Mouse (Mus musculus): ENCODE measurements around the gene Lingo3. TPM values are rescaled to one million over a fixed set of nuclear protein-coding genes. Genes with fewer than 3 reads are reported as not detected.
A peak's percentile ranks its signal among the peaks of the same experiment; 100 is the strongest.

Gene Lingo3
- polyA plus RNA-seq, 1 experiment from 2014 or later = 1.7 TPM

DNA sequence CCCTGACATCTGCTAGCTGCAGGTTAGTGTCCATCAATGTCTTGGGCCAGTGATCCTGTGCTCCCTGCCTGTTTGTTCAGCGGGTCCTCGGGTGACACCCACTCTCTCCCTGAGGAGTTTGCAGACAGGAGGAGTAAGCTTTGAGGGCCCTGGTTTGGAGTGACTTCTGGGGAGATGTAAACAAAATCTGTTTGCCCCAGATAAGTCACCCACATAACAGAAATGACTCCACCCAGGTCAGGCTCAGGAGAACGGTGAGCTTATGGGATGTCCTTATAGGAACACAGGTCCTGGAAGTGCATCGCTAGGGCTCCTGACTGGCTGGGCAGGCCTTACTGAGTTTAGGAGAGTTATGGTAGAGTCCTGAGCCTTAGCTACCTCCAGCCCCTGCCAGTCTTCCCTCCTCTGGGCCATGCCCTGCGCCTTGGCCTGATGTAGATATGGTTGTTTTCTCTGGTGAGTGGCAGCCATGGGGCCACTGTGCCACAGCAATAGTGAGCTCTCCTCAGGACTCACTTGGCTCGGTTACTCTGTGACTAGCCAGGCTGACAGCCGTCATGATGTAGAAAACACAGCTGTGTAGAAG lies 14.6 kb upstream of the Lingo3 start:
- Histone ChIP-seq H3K27ac (0 out of 2 replicates have a peak overlapping the region, but pooled peaks have one; percentile 60), H3K4me1 (peaks cover 33% of the 10 kb centered on the region), H3K4me3 (no peak overlapping the region), H3K9me3 (no peaks in the 10 kb centered on the region), H3K36me3 (peaks cover 22% of the 10 kb centered on the region), H3K27me3 (no peaks in the 10 kb centered on the region), H3K9ac (peak overlapping the region; percentile 44; the same call in 1 of the 2 replicates), H3K4me2 (replicated peaks) (no peak overlapping the region)
- WGBS = 82% methylated on average over 7 of the region's 7 CpGs
- no peak for ATAC-seq (ENCODE audit: insufficient number of reproducible peaks, insufficient read depth, low FRiP score, low TSS enrichment)

- WGBS = 53% methylated on average over 3 of the region's 3 CpGs
- H3K4me1 ChIP-seq = peaks cover 34% of the 10 kb centered on the region
- H3K4me3 ChIP-seq = no peak overlapping the region
- peak overlapping the region; percentile 44 for H3K9ac ChIP-seq
- H3K27ac ChIP-seq = peak overlapping the region; percentile 60
- no peaks in the 10 kb centered on the region for H3K27me3 ChIP-seq
- peaks cover 21% of the 10 kb centered on the region for H3K36me3 ChIP-seq
- no peaks in the 10 kb centered on the region for H3K9me3 ChIP-seq
- no peak for ATAC-seq (ENCODE audit: insufficient number of reproducible peaks, insufficient read depth, low FRiP score, low TSS enrichment)
- 0 out of 2 replicates have a peak overlapping the region, but pooled peaks have one; percentile 9 for H3K4me2 ChIP-seq (replicated peaks)
These were observed 14.0 kb upstream of the Lingo3 start for GRCm38 (mm10) chr10:80857848-80858247.

DNA sequence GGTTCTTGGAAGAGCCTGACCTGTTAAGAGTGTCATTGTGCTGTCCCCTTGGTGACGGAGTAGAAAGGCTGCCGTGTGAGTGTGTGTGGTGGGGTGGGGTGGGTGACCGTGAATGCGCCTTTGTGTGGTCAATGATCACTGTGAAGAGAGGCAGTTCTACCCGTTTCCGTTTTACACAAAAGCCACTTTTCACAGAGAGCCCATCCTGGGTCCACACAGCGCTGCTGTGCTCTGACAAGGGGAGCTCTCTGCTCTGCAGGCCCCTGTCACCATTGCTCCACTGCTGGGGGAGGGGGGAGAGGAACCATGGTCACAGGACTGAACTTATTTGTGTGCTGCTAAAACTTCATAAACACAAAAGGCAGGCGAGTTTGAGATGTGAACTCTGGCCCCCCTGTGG lies 13.5 kb upstream of the Lingo3 start:
- peaks cover 34% of the 10 kb centered on the region for H3K4me1 ChIP-seq
- WGBS = 32% methylated on average over 8 of the region's 8 CpGs
- no peak overlapping the region for H3K4me3 ChIP-seq

DNA sequence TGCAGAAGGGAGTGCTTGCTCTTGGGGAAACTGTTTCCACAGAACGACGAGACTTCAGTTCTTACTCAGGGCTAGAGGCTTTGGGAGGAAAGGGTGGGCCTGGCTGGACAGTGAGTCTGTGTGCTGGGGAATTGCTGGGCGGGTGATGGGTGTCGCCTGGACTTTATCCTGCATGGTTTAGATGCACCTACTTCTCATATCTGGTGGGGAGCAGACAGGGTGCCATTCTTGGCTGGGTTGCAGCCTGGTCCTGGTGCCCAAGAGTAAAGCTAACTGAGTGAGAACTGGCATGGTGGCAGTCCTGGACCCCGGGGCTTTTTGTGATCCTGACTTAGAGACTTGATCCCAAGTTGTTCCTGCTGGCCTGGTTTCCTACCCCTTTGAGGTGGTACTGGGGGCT lies 13.1 kb upstream of the Lingo3 start:
- Histone ChIP-seq H3K27ac (0 out of 2 replicates have a peak overlapping the region, but pooled peaks have one; percentile 38), H3K4me1 (peaks cover 34% of the 10 kb centered on the region)
- WGBS = 59% methylated on average over 5 of the region's 5 CpGs

More for the DNA sequence above, 13.5 kb upstream of the Lingo3 start:
- H3K9ac ChIP-seq = peak overlapping the region; percentile 44
- no peaks in the 10 kb centered on the region for H3K9me3 ChIP-seq
- H3K27me3 ChIP-seq = no peaks in the 10 kb centered on the region
- no peak for ATAC-seq (ENCODE audit: insufficient number of reproducible peaks, insufficient read depth, low FRiP score, low TSS enrichment)
- H3K27ac ChIP-seq = peak overlapping the region; percentile 60
- peak overlapping the region; percentile 98; the same call in 1 of the 2 replicates for H3K4me2 ChIP-seq (replicated peaks)
- H3K36me3 ChIP-seq = peaks cover 19% of the 10 kb centered on the region

DNA sequence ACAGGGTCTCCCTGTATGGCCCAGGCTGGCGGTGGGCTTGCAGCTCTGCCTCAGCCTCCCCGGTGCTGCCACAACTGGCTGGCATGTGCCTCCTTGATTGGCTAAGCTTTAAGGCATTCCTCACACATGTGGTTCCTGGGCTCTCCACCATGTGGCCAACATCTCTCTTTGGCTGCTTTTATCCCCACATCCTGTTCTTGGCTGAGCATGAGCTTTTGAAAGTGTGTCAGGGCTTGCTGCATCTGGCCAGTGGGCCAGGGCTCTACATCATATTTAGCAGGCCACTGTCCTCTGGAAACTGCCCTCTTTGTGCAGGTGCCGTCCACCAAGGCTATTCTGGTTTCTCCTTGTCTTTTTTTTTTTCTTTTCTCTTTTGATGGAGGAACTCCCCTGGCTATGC lies 12.4 kb upstream of the Lingo3 start:
- Histone ChIP-seq H3K4me3 (peak overlapping the region; percentile 87), H3K4me1 (peaks cover 34% of the 10 kb centered on the region), H3K9ac (peak overlapping the region; percentile 84), H3K27me3 (no peaks in the 10 kb centered on the region), H3K36me3 (peaks cover 19% of the 10 kb centered on the region), H3K9me3 (no peaks in the 10 kb centered on the region), H3K4me2 (replicated peaks) (peak overlapping the region; percentile 98), H3K27ac (peak overlapping the region; percentile 38; the same call in 1 of the 2 replicates)
- WGBS = 51% methylated on average over 3 of the region's 3 CpGs
- ATAC-seq (ENCODE audit: insufficient number of reproducible peaks, insufficient read depth, low FRiP score, low TSS enrichment) = no peak

More for the DNA sequence above, 13.1 kb upstream of the Lingo3 start:
- Histone ChIP-seq H3K4me3 (0 out of 2 replicates have a peak overlapping the region, but pooled peaks have one; percentile 87), H3K36me3 (peaks cover 19% of the 10 kb centered on the region), H3K27me3 (no peaks in the 10 kb centered on the region), H3K4me2 (replicated peaks) (peak overlapping the region; percentile 98; the same call in 1 of the 2 replicates), H3K9me3 (no peaks in the 10 kb centered on the region), H3K9ac (peak overlapping the region; percentile 84)
- ATAC-seq (ENCODE audit: insufficient number of reproducible peaks, insufficient read depth, low FRiP score, low TSS enrichment) = no peak

DNA sequence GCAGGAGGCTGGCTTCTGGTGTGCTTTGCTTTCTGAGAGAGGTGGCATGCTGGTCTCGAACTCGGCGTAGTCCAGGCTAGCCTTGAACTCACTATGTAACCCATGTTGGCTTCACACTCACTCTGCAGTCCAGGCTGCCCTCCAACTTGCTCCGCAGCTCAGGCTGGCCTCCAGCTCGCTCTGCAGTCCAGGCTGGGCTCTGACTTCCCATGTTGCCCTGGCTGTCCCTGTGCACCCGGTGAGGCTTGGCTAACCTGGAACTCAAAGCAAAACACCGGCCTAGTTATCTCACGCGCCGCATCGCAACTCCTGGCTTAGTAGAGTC lies 11.9 kb upstream of the Lingo3 start:
- Histone ChIP-seq H3K9me3 (no peaks in the 10 kb centered on the region), H3K27me3 (no peaks in the 10 kb centered on the region), H3K4me3 (peak overlapping the region; percentile 87), H3K36me3 (peaks cover 24% of the 10 kb centered on the region), H3K4me1 (peaks cover 34% of the 10 kb centered on the region), H3K4me2 (replicated peaks) (peak overlapping the region; percentile 98), H3K9ac (peak overlapping the region; percentile 84), H3K27ac (no peak overlapping the region)
- WGBS = 18% methylated on average over 11 of the region's 11 CpGs
- no peak for ATAC-seq (ENCODE audit: insufficient number of reproducible peaks, insufficient read depth, low FRiP score, low TSS enrichment)

GRCm38 (mm10) chr10:80854913-80855748 lies 11.3 kb upstream of the Lingo3 start, which contains the start of the genes Lsm7 and Sppl2b:
Gene Lsm7 (minus strand): TSS chr10:80855209.
Gene Sppl2b (plus strand): TSS chr10:80855275.
- peak; percentile 37; the same call in 1 of the 2 replicates for ATAC-seq (ENCODE audit: insufficient number of reproducible peaks, insufficient read depth, low FRiP score, low TSS enrichment)
- under 1% methylated on average over 81 of the region's 81 CpGs for WGBS
- Histone ChIP-seq H3K4me1 (peaks cover 34% of the 10 kb centered on the region), H3K27me3 (no peaks in the 10 kb centered on the region), H3K9ac (peak within 1 kb of the TSS; percentile 84), H3K36me3 (peaks cover 24% of the 10 kb centered on the region), H3K4me3 (peak within 1 kb of the TSS; percentile 87), H3K4me2 (replicated peaks) (peak within 1 kb of the TSS; percentile 98), H3K9me3 (no peaks in the 10 kb centered on the region), H3K27ac (peak within 1 kb of the TSS; percentile 46)

- H3K4me1 ChIP-seq = peaks cover 10% of the 10 kb centered on the region
- WGBS = 16% methylated on average over 10 of the region's 10 CpGs
- H3K9ac ChIP-seq = no peak overlapping the region
- no peak overlapping the region for H3K4me2 ChIP-seq (replicated peaks)
- no peaks in the 10 kb centered on the region for H3K9me3 ChIP-seq
- peaks cover 26% of the 10 kb centered on the region for H3K36me3 ChIP-seq
- H3K27me3 ChIP-seq = peaks cover 31% of the 10 kb centered on the region
- H3K27ac ChIP-seq = no peak overlapping the region
- ATAC-seq (ENCODE audit: insufficient number of reproducible peaks, insufficient read depth, low FRiP score, low TSS enrichment) = no peak
- no peak overlapping the region for H3K4me3 ChIP-seq
These were observed 4.7 kb upstream of the Lingo3 start for GRCm38 (mm10) chr10:80848571-80848970.

DNA sequence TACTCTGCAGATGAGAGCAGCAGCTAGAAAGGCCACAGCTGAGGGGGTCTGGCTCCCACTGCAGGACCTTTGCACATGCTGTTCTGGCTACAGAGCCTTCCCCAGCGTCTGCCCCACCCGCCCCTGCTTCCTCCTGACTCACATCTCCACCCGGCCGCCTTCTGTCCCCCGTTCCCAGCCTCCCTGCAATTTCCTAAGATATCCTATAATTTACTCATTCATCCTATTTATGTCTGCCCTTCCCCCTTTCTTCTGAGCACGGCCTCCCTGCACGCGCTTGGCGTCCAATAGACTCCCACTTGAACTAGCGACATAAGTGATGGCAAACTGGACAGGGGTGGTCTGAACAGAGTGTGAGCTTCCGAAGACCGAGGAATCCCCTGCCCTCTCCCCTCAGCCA lies 1.9 kb upstream of the Lingo3 start:
- Histone ChIP-seq H3K4me2 (replicated peaks) (no peak overlapping the region), H3K9me3 (no peaks in the 10 kb centered on the region), H3K27me3 (peaks cover 52% of the 10 kb centered on the region), H3K36me3 (0 out of 2 replicates have a peak, but pooled peaks cover 2% of the 10 kb centered on the region), H3K9ac (no peak overlapping the region), H3K4me1 (peaks cover 10% of the 10 kb centered on the region), H3K4me3 (no peak overlapping the region), H3K27ac (no peak overlapping the region)
- no peak for ATAC-seq (ENCODE audit: insufficient number of reproducible peaks, insufficient read depth, low FRiP score, low TSS enrichment)
- WGBS = 84% methylated on average over 12 of the region's 12 CpGs

DNA sequence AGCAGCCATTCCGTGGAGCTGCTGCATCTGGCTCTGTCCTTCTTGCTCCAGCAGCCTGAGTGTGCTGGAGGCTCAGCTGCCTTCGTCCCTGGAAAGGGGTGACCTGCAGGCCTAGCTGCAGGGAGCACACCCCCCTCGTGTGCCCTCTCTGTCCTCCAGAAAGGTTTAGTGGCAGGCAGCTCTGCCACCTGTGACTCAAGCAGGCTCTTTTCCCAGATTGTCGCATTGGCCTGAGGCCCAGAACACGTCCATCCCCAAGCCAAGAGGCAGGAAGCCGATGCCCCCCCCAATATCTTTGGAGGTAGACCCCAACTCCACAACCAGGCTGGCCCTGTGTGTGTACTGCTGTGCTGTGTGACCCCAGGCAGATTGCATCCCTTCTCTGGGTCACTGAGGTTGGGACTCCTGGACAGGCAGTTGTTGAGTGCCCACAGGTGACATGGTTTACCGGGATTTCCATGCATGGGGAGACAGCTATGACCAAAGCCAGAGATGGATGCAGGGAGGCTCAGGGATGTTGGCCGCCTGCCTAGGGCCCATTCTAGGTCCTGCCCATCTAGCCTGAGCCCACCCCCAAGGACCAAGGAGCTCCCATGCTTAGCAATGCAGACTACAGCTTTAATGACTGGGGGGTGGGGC lies 1.3 kb upstream of the Lingo3 start:
- Histone ChIP-seq H3K4me3 (no peak overlapping the region), H3K4me1 (peaks cover 10% of the 10 kb centered on the region), H3K4me2 (replicated peaks) (no peak overlapping the region), H3K36me3 (0 out of 2 replicates have a peak, but pooled peaks cover 2% of the 10 kb centered on the region), H3K9ac (no peak overlapping the region), H3K27me3 (peaks cover 52% of the 10 kb centered on the region), H3K9me3 (no peaks in the 10 kb centered on the region), H3K27ac (no peak overlapping the region)
- WGBS = 62% methylated on average over 8 of the region's 8 CpGs
- no peak for ATAC-seq (ENCODE audit: insufficient number of reproducible peaks, insufficient read depth, low FRiP score, low TSS enrichment)

- 8% methylated on average over 32 of the region's 32 CpGs for WGBS
- H3K36me3 ChIP-seq = no peaks in the 10 kb centered on the region
- H3K27ac ChIP-seq = no peak overlapping the region
- peaks cover 55% of the 10 kb centered on the region for H3K27me3 ChIP-seq
- no peak for ATAC-seq (ENCODE audit: insufficient number of reproducible peaks, insufficient read depth, low FRiP score, low TSS enrichment)
- H3K9ac ChIP-seq = peak overlapping the region; percentile 65
- H3K4me2 ChIP-seq (replicated peaks) = peak overlapping the region; percentile 94
- H3K4me3 ChIP-seq = peak overlapping the region; percentile 54
- H3K9me3 ChIP-seq = no peaks in the 10 kb centered on the region
- H3K4me1 ChIP-seq = peaks cover 10% of the 10 kb centered on the region
These were observed 530 bp downstream of the Lingo3 start for GRCm38 (mm10) chr10:80843087-80843930.

All from embryonic facial prominence, embryonic 12.5 days (tissue).